Mouse (Mus musculus) midbrain, postnatal 0 days (tissue): ENCODE results near the gene Kirrel3. TPM values are rescaled to one million over a fixed set of nuclear protein-coding genes. Genes with fewer than 3 reads are reported as not detected.

ENCODE experiments used
- ATAC-seq: fragments of 200-750 bp; cut with Nextera tagmentation; 2 replicates; pipeline ENCODE4 v1.8.0; 2017; ENCODE audit warnings: moderate number of reproducible peaks, mild to moderate bottlenecking, moderate TSS enrichment, moderate library complexity; ENCODE audit not compliant: low FRiP score
- DNase-seq: peaks from one replicate; pipeline ENCODE4 v3.0.0-alpha.2; 2015; ENCODE audit warnings: low spot score
- H3K27ac ChIP-seq: fragments of 300-500 bp; sonication (generic); 2 replicates; pipeline ENCODE4 v1.5.1; 2014; ENCODE audit warnings: low read depth, mild to moderate bottlenecking, low read length, mixed read lengths
- H3K27me3 ChIP-seq: fragments of 300-500 bp; sonication (generic); 2 replicates; pipeline ENCODE4 v1.6.1; 2014; ENCODE audit warnings: low read length, control low read depth, mixed read lengths; ENCODE audit not compliant: insufficient read depth
- H3K36me3 ChIP-seq: fragments of 300-500 bp; sonication (generic); 2 replicates; pipeline ENCODE4 v1.6.1; 2014; ENCODE audit warnings: low read length, control low read depth, mixed read lengths; ENCODE audit not compliant: insufficient read depth
- H3K4me1 ChIP-seq: fragments of 300-500 bp; sonication (generic); 2 replicates; pipeline ENCODE4 v1.6.1; 2014; ENCODE audit warnings: mild to moderate bottlenecking, control low read depth, antibody characterized with exemption, low read length, mixed read lengths; ENCODE audit not compliant: insufficient read depth
- H3K4me2 ChIP-seq: fragments of 300-500 bp; sonication (generic); 2 replicates; pipeline ENCODE4 v1.6.1; 2014; ENCODE audit warnings: low read depth, mild to moderate bottlenecking, low read length, mixed read lengths; ENCODE audit not compliant: poor library complexity, severe bottlenecking
- H3K4me3 ChIP-seq: fragments of 300-500 bp; sonication (generic); 2 replicates; pipeline ENCODE4 v1.5.1; 2014; ENCODE audit warnings: low read depth, mild to moderate bottlenecking, low read length, moderate library complexity
- H3K9ac ChIP-seq: fragments of 300-500 bp; sonication (generic); replicated peaks from 2 replicates; pipeline ENCODE4 v1.6.1; 2014; ENCODE audit warnings: mild to moderate bottlenecking, low read length, moderate library complexity, mixed read lengths; ENCODE audit not compliant: poor library complexity, severe bottlenecking
- H3K9me3 ChIP-seq: fragments of 300-500 bp; sonication (generic); 2 replicates; pipeline ENCODE4 v1.6.1; 2016; ENCODE audit warnings: low read length, control low read depth
- CTCF ChIP-seq: IDR thresholded peaks from 2 replicates; pipeline ENCODE4 v1.5.1; 2016; ENCODE audit warnings: antibody characterized with exemption, mild to moderate bottlenecking
- WGBS: fragments of 180-500 bp; shearing (Covaris S2); extraction: QIAGEN DNeasy Blood & Tissue Kit; methylation state at CpG from one replicate; pipeline ENCODE4 v1.1.7; 2014; 5-methylcytosine and 5-hydroxymethylcytosine counted together
- polyA plus RNA-seq: library from polyadenylated mRNA; unstranded; fragments of >200 nt; fragmentation: Nextera tagmentation; extraction: Ambion mirVana; gene quantifications from 2 replicates; pipeline ENCODE4 v1.2.1, GENCODE M21; 2015
- total RNA-seq: library from RNA; depleted of rRNA; stranded (reverse); fragments of >200 nt; gene quantifications from 2 replicates; pipeline ENCODE4 v1.2.3, GENCODE M21; 2014

The Kirrel3 gene
- total and polyA plus RNA-seq, 2 experiments from 2014 or later, result 47.2 to 56.3 TPM

- Histone ChIP-seq H3K9ac (no peak overlapping the region), H3K9me3 (no peaks in the 10 kb centered on the region), H3K4me3 (no peak overlapping the region), H3K27ac (no peak overlapping the region), H3K27me3 (no peaks in the 10 kb centered on the region), H3K36me3 (no peaks in the 10 kb centered on the region), H3K4me2 (no peak overlapping the region), H3K4me1 (no peaks in the 10 kb centered on the region; the same call in none of the 2 replicates)
- 50% methylated on average over 2 of the region's 2 CpGs for WGBS
- ATAC-seq (no peak), DNase-seq (no peak)
- TF ChIP-seq CTCF, result no peak
Observed at GRCm38 (mm10) chr9:34670906-34671305, 185.2 kb downstream of the Kirrel3 start.

- 89% methylated on average over 6 of the region's 6 CpGs for WGBS
- no peak overlapping the region for H3K9ac ChIP-seq
- H3K36me3 ChIP-seq, result no peaks in the 10 kb centered on the region
- DNase-seq (no peak), ATAC-seq (no peak)
- no peaks in the 10 kb centered on the region for H3K4me1 ChIP-seq
- no peaks in the 10 kb centered on the region for H3K27me3 ChIP-seq
- H3K4me2 ChIP-seq, result no peak overlapping the region
- TF ChIP-seq CTCF, result no peak
- no peak overlapping the region for H3K27ac ChIP-seq
- no peak overlapping the region for H3K4me3 ChIP-seq
- no peaks in the 10 kb centered on the region for H3K9me3 ChIP-seq
Observed at GRCm38 (mm10) chr9:34686798-34687197, 201.1 kb downstream of the Kirrel3 start.

GRCm38 (mm10) chr9:34688358-34688757, 202.7 kb downstream of the Kirrel3 start:
- DNase-seq (no peak), ATAC-seq (no peak)
- no peaks in the 10 kb centered on the region for H3K27me3 ChIP-seq
- TF ChIP-seq CTCF, result no peak
- no peaks in the 10 kb centered on the region for H3K36me3 ChIP-seq
- H3K9me3 ChIP-seq, result no peaks in the 10 kb centered on the region
- H3K4me3 ChIP-seq, result no peak overlapping the region
- H3K4me2 ChIP-seq, result no peak overlapping the region
- no peak overlapping the region for H3K9ac ChIP-seq
- H3K27ac ChIP-seq, result no peak overlapping the region
- WGBS, result 57% methylated on average over 4 of the region's 4 CpGs
- H3K4me1 ChIP-seq, result no peaks in the 10 kb centered on the region

GRCm38 (mm10) chr9:34689375-34689774, 203.7 kb downstream of the Kirrel3 start:
- Histone ChIP-seq H3K9ac (no peak overlapping the region), H3K36me3 (no peaks in the 10 kb centered on the region), H3K9me3 (no peaks in the 10 kb centered on the region), H3K4me2 (no peak overlapping the region), H3K27me3 (no peaks in the 10 kb centered on the region), H3K4me3 (no peak overlapping the region), H3K27ac (no peak overlapping the region), H3K4me1 (no peaks in the 10 kb centered on the region)
- WGBS, result 79% methylated on average over 3 of the region's 3 CpGs
- TF ChIP-seq CTCF, result no peak
- DNase-seq (no peak), ATAC-seq (no peak)

GRCm38 (mm10) chr9:34695646-34696045, 210.0 kb downstream of the Kirrel3 start:
- H3K4me1 ChIP-seq, result no peaks in the 10 kb centered on the region
- no peak for DNase-seq
- WGBS, result 72% methylated on average over 5 of the region's 5 CpGs
- no peak overlapping the region for H3K27ac ChIP-seq
- H3K9me3 ChIP-seq, result no peaks in the 10 kb centered on the region
- no peak overlapping the region for H3K4me3 ChIP-seq
- no peak for TF ChIP-seq CTCF
- H3K4me2 ChIP-seq, result no peak overlapping the region
- H3K27me3 ChIP-seq, result no peaks in the 10 kb centered on the region
- ATAC-seq, result no peak
- no peak overlapping the region for H3K9ac ChIP-seq
- H3K36me3 ChIP-seq, result no peaks in the 10 kb centered on the region

- no peak overlapping the region for H3K4me2 ChIP-seq
Observed at GRCm38 (mm10) chr9:34703547-34704300, 218.0 kb downstream of the Kirrel3 start.

More at GRCm38 (mm10) chr9:34703547-34704300, 218.0 kb downstream of the Kirrel3 start:
- ATAC-seq (peak; percentile 44; the same call in 1 of the 2 replicates), DNase-seq (no peak)
- TF ChIP-seq CTCF, result no peak
- no peaks in the 10 kb centered on the region for H3K27me3 ChIP-seq
- H3K4me1 ChIP-seq, result peaks cover 2% of the 10 kb centered on the region; the same call in 1 of the 2 replicates
- WGBS, result 79% methylated on average over 12 of the region's 12 CpGs
- H3K9me3 ChIP-seq, result no peaks in the 10 kb centered on the region
- no peak overlapping the region for H3K27ac ChIP-seq
- H3K36me3 ChIP-seq, result no peaks in the 10 kb centered on the region
- H3K9ac ChIP-seq, result no peak overlapping the region
- H3K4me3 ChIP-seq, result no peak overlapping the region
